Mouse (Mus musculus) ovary, adult 10 weeks (tissue): Measurements from ENCODE around the gene Gm3500. TPM values are rescaled to one million over a fixed set of nuclear protein-coding genes. Genes with fewer than 3 reads are reported as not detected.

ENCODE experiments used
- polyA plus RNA-seq: library from polyadenylated mRNA; stranded (reverse); fragments of 350-450 nt; fragmentation: Illumina TruSeq; extraction: RNeasy Lipid Tissue Mini Kit (QIAGEN cat#74804); gene quantifications from one replicate; pipeline ENCODE4 v1.2.3, GENCODE M21; 2014

The Gm3500 gene
- polyA plus RNA-seq: not detected

GRCm38 (mm10) chr14:5388949-5389348 is at the start of gene Gm3500:
Gene Gm3500, minus strand, starts transcription at chr14:5389049.

GRCm38 (mm10) chr14:5334828-5335227 is 54.0 kb downstream of the Gm3500 start, which contains the start of gene Gm3542:
Gene Gm3542, minus strand, starts transcription at chr14:5334928.

Other genes starting within 250 kb of the Gm3500 start
- gene Gm3317, start 224.5 kb downstream of the Gm3500 start, polyA plus RNA-seq: not detected
- not detected for gene Gm8271, start 203.3 kb downstream of the Gm3500 start, polyA plus RNA-seq
- not detected for gene Gm3526, start 128.5 kb downstream of the Gm3500 start, polyA plus RNA-seq
- gene Gm3542, start 54.1 kb downstream of the Gm3500 start, polyA plus RNA-seq: not detected
- gene Gm3194, start 66.4 kb upstream of the Gm3500 start, polyA plus RNA-seq: 0.26 TPM
- gene Gm8246, start 88.8 kb upstream of the Gm3500 start, polyA plus RNA-seq: not detected
- not detected for gene Gm3187, start 95.2 kb upstream of the Gm3500 start, polyA plus RNA-seq
- not detected for gene Gm3488, start 112.6 kb upstream of the Gm3500 start, polyA plus RNA-seq
- not detected for gene Gm3532, start 149.4 kb upstream of the Gm3500 start, polyA plus RNA-seq
- gene Gm8265, start 244.0 kb upstream of the Gm3500 start, polyA plus RNA-seq: not detected